Mouse (Mus musculus) gastrocnemius, postnatal 4 days (tissue): ENCODE data around the gene Aldh3a1. TPM values are rescaled to one million over a fixed set of nuclear protein-coding genes. Genes with fewer than 3 reads are reported as not detected.

Experiments
- DNase-seq, 2 experiments: peaks; one replicate each; pipeline ENCODE4 v3.0.0; 2021 to 2022; ENCODE audit warnings: low spot score in 2 of 2, mixed read lengths in 2 of 2
- total RNA-seq, 2 experiments: library from RNA; stranded (reverse); gene quantifications; 2 replicates each; pipeline ENCODE4 v1.2.3; 2021

Aldh3a1 gene
- total RNA-seq, 2 experiments from 2014 or later, result 0.41 to 0.56 TPM

DNA sequence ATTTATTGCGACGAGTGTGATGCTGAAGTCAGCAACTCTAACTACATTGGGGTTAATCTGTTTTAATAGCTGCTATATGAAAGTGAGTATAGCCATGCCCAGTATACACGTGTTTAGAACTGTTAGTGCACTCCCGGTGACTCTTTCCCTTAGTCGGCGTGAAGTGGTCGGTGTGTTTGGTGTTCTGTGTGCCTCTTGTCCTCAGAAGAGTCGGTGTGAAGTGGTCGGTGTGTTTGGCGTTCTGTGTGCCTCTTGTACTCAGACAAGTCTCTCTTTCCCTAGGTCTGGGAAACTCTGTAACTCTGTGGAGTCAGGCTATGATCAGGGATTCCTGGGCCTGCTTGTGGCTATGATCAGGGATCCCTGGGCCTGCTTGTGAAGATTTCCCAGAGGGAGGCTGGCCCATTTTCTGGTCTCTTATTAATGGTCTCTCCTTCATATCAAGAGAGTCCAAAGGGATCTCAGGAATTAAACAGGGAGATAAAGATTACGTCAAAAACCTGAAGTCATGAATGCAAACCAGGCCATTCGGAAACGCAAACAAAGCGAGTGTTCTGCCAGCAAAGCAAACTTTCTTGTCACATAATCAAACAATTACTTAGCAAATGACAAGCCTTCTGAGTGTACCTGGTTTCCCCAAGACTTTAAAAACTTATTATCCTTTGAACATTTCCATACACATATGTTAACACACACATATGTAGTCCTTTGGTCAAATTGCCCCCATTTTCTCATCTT is 10.6 kb upstream of the Aldh3a1 start:
- DNase-seq, result no peak

DNA sequence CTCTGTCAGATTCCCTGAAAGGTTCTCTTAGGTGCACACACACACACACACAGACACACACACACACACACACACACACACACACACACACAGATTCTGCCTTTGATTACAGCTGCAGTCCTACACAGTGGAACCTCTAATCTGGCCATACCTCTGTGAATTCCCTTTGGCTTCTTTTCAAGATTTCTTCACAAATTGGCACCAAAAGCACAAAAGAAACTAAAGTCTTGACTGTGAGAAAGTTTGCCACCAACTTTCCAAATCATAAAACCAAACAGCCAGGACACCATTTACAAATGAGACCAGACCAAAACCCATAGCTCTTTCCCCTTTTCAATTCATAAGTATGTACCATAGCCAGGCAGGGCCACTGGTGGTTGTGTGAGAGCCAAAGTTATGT is 9.4 kb upstream of the Aldh3a1 start:
- no peak for DNase-seq

DNA sequence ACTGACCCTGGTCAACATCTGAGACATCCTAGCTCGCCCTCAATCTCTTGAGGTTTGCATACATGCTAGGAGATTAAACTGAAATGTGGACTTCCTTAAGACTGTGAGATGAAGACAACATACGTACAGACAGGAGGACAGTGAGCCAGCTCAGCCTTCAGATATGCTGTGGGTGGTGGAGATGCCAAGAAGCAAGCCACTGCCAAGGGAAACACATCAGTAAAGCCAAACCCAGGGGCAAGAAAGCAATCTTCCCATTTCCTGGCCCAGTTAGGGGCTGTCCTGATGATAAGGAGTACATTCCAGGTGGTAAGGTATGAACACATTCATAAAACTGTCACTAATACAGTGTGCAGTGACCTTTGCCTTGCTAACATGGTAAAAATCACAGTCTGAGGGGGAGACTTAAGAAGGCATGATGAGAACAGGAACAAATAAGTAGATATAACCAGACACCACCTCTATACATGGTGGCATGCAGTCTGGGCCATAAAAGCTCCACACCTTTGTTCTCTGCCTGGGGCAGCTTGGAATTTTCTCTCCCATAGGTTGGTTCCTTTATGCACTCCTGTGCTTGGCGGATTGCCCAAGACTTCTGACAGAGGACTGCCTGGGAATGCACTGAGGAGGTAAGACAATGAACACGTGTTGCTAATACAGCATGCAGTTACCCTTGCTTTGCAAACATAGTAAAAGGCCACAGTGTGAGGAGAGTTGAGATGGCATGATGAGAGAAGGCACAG is 7.5 kb upstream of the Aldh3a1 start:
- DNase-seq, result no peak

DNA sequence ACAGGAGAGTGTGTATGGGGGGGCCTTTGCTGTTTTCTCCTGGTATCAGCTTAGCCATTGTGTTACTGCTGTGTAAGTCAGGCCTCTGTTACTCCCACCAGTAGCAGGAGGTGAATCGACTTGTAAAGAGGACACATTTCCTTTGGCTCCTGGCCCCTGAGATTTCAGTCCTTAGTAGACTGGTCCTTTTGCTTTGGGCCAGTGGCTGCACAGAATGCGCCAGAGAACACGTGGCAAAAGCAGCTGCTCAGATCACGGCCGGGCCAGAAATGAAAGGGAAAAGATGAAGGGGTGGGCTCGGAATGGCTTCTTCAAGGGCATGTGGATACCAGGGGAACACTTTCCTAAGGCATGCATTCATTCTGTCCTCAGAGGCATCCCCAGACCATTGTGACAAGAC is 5.2 kb upstream of the Aldh3a1 start:
- no peak for DNase-seq

DNA sequence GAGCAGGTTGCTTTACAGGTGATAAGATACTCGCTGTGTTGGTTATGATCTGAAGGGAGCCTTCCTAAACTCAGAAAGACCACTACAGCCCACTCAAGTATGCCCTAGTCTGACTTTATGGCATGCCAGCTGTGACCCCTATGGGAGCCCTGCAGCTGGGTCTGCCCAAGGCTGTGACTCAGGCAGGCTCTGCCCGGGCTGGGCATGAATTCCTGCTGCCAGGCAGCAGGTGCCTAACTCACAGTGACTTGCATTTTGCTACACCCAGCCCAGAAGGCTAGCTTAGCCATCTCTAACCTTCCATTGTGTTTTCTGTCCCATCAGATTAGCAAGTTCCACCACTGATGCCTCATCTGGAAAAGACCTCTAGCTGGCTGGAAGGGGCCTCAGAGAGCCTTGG is 4.5 kb upstream of the Aldh3a1 start:
- DNase-seq, result no peak

DNA sequence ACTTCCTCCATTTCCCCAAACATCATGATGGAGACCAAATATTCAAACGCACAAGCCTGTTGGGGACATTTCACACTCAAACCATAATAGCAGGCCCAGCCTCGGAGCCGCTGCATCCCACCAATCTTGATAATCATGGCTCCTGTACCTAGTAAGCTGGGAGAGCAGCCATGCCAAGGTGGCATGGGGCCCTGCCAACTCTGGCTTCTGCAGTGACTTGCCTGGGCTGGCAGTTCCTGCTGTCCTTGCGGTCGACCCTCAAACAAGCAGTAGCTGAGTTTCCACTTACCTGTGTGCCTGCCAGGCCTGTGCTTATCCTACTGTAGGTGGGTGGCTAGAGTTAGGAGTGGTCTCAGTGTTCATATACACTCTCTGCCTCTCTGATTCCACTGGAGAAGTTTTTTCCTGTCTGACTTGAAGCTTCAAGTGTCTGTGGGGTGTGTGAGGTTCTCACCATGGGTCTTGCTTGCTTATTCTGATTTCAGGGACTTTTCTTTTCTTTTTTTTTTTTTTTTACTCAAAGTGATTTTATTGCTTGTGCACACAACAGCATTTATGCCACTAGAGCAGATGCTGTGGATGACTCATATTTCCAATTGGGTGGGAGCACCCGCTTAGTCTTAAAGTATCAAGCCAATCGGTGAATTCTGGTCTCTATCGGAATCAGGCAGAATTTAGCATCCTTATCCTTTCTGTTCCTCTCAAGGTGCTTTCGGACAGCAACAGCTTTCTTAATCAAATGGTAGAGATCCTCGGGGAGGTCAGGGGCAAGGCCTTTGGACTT is 2.0 kb upstream of the Aldh3a1 start:
- DNase-seq, result no peak

DNA sequence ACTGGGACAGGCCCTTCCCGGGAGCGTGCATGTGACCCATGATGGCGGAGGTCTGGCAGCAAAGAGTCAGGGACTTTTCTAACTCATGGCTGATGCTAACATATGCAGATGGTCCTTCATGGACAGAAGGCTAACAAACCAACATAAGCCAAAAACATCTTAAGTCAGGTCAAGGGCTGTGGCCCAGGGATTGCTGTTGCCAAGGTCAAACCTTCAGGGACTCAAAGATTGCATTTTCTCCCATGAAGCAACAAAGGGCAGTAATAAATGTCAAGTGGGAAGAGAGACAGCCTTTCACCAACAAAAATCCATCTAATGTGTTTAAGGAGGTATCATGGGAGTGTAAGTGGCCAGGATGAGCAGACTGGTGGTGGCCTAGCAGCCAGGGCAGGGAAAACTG is 1.2 kb upstream of the Aldh3a1 start:
- no peak for DNase-seq

DNA sequence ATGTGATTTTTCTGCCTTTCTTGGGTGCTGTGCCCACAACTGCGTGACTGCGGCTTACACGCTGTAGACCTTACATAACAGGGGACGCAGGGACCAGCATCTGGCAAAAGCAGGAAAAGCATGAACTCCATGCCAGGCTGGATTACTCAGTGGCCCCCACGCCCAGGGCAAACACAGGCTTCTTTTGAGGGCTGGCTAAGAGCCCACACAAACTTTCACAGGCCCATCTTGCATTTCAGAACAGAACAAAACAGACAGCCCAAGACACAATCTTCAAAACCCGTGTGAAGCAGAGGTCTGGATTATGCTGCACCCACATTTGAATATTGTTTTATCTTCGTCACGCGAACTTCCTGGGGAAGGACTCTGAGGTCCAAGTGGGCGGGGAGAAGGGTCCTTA is 979 bp downstream of the Aldh3a1 start:
- no peak for DNase-seq

DNA sequence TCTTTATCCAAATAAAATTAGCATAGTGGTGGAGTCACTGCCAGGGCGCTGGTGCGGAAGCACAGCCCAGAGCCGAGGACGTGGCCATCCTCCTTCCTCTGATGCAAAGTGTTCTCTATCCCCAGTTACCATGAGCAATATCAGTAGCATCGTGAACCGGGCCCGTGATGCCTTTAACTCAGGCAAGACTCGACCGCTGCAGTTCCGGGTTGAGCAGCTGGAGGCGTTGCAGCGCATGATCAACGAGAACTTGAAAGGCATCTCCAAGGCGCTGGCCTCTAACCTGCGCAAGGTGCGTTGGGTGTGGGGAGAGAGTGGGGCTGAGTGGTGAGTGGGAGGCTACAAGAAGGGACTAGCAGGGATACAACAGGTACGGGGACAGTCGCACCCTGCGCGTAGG is 4.8 kb downstream of the Aldh3a1 start:
- no peak for DNase-seq

DNA sequence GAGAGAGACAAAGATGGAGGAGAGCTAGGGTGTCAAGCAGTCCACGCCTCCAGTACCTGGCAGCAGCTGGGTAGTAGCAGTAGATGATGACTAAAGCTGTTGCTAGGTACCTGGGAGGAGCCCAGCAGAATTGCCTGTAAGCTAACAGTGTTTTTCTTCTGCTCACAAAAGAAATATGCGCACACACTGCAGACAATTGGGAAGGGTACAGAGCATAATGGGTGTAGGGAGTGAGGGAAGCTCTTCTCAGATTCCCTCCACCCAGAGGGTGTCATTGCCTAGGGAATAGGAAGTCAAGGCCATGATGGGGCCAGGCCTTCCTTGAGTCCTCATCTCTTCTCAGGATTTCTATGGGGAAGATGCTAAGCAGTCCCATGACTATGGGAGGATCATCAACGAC is 8.6 kb downstream of the Aldh3a1 start:
- DNase-seq, result no peak

DNA sequence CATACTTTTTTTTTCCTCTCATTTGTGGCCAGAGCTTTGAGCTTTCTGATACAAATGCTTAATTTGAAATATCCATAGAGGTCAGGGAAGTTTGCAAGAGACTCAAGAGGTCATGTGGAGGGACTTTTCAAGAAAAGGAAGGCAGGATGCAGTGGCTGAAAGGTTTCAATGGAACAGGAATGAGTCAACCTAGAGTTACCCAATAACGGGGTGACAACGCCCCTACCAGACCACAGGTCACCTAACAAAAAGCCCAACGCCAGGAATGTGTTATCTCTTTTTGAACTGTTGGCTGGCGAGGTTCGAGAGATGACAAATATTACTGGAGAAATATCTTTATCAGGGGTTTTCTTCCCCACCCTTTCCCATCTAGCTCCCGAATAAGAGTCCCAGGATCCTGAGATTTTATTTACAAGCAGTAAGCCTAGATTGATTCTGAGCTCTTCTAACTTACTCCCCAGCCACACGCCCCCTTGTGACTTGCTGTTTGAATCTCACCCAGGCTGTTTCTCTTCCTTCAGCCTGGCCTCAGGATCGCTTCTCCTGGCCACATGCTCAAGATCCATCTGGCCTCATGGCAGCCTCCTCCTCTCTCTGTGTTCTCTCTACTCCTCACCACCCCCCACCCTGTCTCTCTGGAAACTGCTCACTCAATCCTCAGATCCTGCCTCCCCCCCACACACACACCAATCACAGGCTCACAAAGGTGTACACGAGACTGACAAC is 13.0 kb downstream of the Aldh3a1 start:
- DNase-seq, result no peak

DNA sequence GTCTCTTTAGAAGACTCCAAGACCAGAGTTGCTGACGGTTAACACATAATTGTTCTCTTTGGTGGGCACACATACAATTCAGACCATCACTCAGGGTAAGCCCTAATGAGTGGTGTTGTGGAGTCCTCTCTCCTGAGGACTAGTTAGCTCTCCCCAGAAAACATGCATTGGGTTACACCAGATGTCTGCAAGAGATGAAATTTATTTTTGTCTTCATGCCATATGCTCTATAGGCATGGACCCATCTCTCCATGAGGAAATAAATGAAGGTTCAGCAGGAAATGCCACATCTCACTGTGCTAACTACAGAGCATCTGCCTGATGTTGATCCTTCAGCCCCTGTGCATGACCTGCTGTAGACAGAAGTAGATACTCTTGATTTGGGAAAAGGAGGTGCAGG is 14.7 kb downstream of the Aldh3a1 start:
- no peak for DNase-seq

DNA sequence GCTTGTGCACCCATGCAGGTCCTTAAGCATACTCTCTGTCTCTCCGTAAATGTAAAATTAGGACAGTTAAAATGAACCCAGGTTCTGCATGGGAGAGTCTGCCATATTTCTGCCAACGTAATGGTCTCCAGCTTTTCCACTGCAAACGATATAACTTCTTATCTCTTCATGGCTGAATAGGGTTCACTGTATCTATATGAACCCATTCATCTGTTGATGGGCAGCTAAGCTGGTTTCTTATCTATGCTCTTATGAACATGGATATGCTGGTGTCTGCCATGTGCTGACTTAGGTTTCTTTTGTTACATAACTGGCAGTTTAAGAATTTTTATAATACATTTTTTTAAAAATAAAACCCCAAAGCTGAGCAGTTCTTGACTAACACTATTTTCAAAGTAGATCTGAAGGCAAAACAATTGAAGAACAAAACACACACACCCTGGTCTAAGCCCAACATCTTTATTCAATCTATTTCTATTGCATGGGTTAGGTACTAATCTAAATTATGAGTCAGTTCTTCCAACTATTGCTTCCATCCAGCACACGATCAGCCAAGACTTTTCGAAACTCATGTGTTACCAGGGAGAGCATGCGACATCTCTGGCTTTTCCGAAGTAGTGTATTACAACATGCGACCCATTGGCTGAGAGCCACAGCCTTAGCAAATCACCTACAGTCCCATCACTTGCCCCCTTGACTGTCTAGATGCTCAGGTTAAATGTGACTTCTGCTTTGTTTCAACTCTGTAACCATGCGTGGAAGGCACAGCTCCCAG is 15.8 kb downstream of the Aldh3a1 start:
- no peak for DNase-seq

DNA sequence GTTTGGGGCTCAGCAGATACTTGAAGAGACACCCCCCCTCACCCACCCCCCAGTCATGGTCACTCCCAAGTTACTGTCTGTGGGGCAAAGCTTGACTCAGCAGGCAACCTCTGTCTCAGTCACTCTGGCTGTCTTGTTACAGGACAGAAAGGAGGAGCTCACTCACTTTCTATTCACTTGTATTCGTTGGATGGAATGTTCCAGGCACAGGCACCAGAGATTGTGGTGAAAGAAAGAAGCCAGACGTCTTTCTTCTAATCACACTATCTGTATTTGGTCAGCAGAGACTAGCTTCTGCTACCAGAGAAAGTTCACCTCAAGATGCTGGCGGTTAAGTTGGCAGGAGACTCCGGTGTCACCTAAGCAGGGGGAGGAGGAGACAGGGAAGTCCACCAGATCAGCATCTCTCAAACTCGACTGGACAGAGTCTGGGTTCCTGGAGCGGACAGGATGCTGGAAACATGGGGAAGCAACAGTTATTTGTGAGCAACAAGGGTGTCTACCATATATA is 17.0 kb downstream of the Aldh3a1 start:
- no peak for DNase-seq

DNA sequence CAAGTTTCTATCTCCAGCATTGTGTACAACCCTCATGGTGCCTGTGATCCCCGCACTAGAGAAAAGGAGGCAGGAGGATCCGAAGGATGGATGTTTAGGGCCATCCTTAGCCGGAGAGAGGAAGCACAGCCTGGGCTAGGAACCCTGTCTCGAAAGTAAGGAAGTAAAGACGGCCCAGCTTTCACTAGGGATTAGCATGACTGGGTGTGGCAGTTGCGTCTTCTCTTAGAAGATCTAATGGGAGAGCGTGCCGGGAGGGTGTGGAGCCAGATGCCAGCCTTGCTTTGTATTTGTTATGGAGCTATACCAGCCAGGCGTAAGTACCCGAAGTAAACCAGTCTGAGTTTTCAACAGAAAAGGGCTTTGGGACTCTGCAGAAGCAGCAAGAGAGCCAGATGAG is 17.6 kb downstream of the Aldh3a1 start:
- DNase-seq, result no peak

DNA sequence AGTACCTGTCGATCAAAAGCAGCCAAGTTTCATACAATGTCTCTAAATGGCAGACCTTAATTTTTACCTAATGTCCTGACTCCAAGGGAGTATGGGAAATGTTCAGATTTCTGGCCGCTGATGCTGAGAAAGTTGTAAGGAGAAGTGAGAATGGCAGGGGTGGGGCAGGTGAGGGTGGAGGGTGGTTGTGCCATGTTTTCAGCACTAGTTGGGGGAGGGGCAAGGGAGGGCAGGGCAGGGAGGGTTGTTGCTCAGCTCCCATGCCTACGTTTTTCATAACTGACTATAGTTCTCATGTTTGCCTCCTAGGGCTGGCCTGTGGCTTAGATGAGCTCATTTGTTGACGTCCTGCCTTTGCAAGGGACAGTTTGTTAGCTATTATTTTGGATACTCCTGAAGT is 18.2 kb downstream of the Aldh3a1 start:
- no peak for DNase-seq

DNA sequence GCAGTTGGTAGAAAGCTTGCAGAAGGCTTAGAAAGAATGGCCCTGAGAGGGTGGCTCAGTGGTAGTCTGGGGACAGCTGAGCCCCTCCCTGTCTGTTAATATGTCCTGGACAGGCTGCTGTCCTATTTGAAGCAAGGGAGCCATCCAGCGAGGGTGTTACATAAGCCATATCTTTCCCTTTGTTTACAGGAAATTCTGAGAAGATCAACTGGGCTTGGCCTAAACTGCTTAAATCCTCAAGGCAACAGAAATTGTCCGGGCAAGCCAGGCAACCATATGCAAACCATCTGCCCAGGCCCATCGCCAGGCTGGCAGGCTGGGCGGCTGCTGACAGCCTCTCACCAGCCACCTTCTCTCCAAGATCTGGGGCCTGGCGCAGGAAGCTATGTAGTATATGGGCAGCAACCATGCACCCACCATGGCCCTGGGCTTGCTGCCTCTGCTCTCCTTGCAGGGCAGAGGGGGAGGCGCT is 18.6 kb downstream of the Aldh3a1 start:
- DNase-seq, result peak in 1 of 2 experiments; percentile 41

DNA sequence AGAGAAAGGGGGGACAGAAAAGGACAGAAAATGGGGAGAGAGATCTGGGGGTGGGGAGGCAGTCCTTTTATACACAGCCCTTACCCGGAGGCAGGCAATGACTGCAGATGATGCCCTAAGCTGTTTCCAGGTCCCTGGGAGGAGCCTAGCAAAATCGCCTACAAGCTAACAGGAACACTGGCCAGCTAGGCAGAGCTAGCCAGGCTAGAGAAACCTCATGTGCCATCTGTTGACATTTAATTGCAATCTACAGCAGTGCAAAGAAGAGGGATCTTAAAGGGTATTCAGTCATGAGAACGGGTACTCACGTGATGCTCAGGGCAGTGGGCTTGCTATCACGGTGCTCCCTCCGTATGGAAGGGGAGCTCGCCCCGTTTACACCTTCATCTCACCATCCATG is 20.5 kb downstream of the Aldh3a1 start:
- no peak for DNase-seq

DNA sequence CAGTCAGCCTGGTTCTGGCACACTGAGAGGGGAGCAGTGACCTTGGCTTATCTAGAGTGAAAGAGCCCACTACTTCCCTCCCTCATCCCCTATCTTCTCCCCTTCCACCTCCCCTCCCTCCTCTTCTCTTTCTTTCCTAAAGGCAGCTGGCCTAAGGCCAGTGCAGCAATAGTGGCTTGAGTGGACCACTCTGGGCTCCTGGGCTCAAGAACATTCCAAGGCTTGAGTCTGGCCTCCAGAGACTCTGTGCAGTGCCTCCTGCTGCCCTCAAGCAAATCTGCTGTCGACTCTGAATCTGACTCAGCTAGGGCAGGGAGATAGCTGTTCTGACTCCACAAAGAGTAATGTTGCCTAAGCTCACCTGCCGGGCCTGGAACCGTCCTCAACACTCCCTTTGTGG is 21.1 kb downstream of the Aldh3a1 start:
- DNase-seq, result no peak

DNA sequence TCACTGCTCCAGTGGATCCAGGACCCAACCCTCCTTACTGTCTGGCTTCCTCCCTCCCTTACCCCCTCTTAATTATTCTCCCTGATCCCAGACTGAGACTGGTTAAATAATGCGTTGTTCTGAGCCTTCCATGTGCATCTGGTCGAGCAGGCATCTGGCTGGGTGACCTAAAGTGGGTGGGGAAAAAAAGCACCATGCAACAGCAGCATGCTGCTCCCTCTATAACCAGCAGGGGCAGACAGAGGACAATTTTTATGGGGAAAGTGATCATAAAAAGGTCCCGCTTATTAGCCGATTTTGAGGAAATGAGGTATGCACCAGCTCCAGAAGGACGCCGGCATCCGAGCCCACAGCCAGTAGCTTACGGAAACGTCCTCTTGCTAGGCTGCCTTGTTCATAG is 24.0 kb downstream of the Aldh3a1 start:
- DNase-seq, result peak; percentile 26 to 68
